Mouse (Mus musculus) gastrocnemius, postnatal 10 days (tissue): Measurements from ENCODE around the gene Flg. TPM values are rescaled to one million over a fixed set of nuclear protein-coding genes. Genes with fewer than 3 reads are reported as not detected.

Experiments
- DNase-seq: peaks from one replicate; pipeline ENCODE4 v3.0.0; 2021; ENCODE audit warnings: mixed read lengths
- long read RNA-seq, 2 experiments: library from polyadenylated mRNA; stranded (forward); transcript quantifications; one replicate each; pipeline ENCODE4 v2.0.0; 2021
- total RNA-seq, 2 experiments: library from RNA; stranded (reverse); gene quantifications; 2 replicates each; pipeline ENCODE4 v1.2.3; 2021

Flg gene
- not detected for total RNA-seq
- long read RNA-seq, experiment 1: 0 reads
- long read RNA-seq, experiment 2: 0 reads

DNA sequence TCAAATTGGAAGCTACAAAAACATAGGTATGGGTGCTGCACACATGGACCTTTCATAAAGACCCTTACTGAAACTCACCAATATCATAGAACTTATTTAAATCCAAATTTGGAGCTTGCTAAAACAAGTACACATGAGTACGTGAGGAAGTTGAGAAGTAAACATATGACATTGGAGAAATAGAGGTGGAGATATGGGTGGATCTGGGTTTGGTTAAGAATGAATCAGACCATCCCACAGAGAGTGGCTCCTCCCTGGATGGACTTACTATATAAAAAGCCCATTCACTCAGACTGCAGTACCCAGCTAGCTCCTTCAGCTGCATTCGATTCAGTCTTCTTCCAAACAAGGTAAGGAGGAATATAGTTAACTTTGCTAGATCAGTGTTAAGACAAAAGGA, at the start of gene Flg:
Gene Flg, plus strand, starts transcription at position 301 of the 400 bp plus-strand sequence.
- DNase-seq: no peak

DNA sequence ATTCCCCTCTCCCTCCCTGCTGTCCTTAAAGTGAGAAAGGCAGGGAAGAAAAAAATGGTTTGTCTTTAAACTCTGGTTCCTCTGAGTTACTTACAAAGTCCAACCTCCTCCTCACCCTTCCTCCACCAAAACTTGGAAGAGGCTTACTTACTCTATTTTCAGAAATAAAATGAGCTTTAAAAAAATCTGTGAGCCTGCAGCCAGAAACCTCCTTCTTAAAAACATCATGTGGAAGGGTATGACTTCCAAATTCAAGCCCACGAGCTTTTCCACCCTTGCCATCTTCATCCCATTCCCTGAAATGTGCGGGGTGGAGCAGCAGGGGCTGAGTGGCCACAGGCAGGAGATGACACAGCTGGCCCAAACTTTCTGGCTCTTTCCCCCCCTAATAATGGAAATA, 24.2 kb downstream of the Flg start:
- DNase-seq: no peak

DNA sequence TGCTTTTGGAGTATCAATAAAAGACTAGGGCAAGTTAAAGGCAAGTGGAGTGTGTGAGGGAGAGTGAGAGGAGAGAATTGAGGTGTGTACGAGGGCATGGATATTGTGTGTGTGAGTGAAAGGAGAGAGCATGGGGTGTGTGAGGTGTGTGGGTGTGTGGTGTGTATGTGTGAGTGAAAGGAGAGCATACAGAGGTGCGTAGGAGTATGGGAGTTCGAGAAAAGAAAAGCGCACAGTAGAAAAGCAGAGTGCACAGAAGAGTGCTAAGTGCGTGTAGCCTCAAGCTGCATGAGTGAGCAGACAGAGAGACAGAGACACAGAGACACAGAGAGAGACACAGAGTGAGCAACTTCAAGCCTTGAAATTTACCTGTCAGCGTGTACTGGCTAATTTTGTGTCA, 26.5 kb downstream of the Flg start:
- DNase-seq: no peak

DNA sequence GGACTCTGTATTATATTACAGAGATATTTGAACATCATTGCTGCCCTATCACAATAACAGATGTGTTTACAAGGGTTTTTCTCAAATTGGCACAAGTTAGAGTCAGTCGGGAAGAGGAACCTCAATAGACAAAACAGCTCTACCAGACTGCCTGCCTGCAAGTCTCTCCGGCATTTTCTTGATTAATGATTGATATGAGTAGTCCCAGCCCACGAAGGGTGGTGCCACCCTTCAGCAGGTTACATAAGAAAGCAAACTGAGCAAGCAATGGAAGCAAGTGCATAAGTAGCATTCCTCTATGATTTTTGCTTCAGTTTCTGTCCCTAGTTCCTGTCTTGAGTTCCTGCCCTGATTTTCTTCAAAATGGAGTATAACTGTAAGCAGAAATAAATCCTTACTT, 28.6 kb downstream of the Flg start:
- DNase-seq: no peak

DNA sequence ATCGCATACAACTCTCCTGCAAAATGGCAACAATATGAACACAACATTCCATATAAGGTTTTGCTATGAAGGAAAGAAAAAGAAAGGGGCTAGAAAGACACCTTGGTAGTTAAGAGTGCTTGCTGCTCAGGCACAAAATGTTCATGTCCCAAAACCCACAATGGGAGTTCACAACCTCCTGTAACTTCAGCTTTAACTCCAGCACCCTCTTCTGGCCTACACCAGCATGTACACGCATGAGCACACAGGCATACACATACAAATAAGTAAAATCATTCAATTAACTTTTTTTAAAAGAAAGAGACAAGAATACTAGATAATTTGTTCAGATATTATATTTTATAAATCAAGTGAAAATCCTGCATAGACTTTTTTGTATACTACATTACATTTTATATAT, 32.8 kb downstream of the Flg start:
- no peak for DNase-seq

GRCm38 (mm10) chr3:93311371-93311770, 38.0 kb downstream of the Flg start:
- DNase-seq: no peak

DNA sequence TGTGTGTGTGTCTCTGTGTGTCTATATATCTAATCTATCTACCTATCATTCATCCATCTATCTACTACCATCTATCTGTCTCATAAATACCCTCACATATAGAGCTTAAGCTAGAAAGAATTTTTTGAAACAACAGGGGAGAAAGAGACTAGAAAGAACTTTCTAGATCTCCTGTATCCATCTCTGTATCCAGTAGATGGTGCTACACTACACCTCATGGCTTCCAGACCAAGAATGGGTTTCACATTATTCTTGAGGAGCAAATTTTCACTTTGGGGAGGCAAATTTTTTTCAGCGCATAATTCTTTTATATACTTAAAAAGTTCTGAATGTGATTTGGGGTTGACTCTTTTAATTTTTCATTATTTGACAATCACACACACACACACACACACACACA, 41.1 kb downstream of the Flg start:
- DNase-seq: no peak

GRCm38 (mm10) chr3:93319449-93319848, 46.1 kb downstream of the Flg start, which contains the start of gene Hrnr:
Gene Hrnr (plus strand): TSS chr3:93319749.
- no peak for DNase-seq

DNA sequence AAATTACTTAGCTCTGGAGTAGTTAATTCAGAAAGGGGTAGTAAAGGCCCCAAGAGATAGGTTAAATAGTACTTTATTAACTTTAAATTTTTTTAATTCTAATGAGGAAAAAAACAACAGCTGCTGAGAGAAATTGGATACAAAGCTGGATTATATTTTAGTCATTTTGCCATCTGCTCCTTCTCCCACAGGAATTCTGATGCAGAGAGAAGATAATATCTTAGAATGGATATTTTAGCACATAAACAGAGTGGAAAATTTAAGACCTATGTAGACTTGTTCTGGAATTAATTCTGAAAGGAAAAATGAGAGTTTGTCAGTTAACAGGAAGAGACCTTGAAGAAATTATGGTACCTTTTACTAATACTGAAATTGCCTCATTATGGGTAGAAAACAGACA, 64.4 kb downstream of the Flg start:
- no peak for DNase-seq

- no peak for DNase-seq
These were observed 66.7 kb downstream of the Flg start for GRCm38 (mm10) chr3:93340021-93340420.

Other genes with a start within 250 kb of the Flg start
- not detected for gene Gm4858, start 204.7 kb upstream of the Flg start, total RNA-seq
- gene Crnn, start 128.7 kb upstream of the Flg start, total RNA-seq: not detected
- not detected for gene Flg2, start 76.2 kb upstream of the Flg start, total RNA-seq
- not detected for gene Hrnr, start 46.2 kb downstream of the Flg start, total RNA-seq
- gene Rptn, start 120.2 kb downstream of the Flg start, total RNA-seq: not detected
- gene Tchh, start 168.8 kb downstream of the Flg start, total RNA-seq: under 1 TPM; 0.25 to 0.35 TPM
- gene Tchhl1, start 195.2 kb downstream of the Flg start, total RNA-seq: not detected
- gene S100a11, start 247.0 kb downstream of the Flg start, total RNA-seq: 100 to 1,000 TPM; 149 to 190 TPM